Mouse (Mus musculus): ENCODE results near the gene Nipsnap1.
A peak's percentile ranks its signal among the peaks of the same experiment; 100 is the strongest.

Nipsnap1 gene

DNA sequence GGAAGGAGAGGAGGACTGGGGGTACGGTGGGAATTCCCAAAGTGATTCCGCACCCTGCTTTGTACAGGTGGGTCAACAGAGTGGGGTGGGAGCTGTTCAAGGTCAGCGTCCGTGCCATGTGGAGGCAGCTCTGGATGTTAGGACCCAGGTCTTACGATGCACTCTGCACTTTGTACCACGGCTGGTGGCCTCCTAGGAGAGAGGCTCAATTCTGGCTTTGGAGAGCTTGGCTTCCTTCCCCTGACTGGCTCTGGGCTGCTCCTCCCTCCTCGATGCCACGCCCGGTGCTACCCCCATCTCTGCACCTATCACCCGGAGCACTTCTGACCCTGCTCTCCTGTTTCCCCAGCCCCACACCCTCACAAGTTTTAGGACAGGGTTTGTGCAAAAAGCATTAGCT is 800 bp downstream of the Nipsnap1 start:
- DNase-seq, result no peak

- no peak for DNase-seq
Observed at GRCm38 (mm10) chr11:4881087-4881486, 7.3 kb downstream of the Nipsnap1 start.

GRCm38 (mm10) chr11:4882892-4883627 is 9.3 kb downstream of the Nipsnap1 start:
- no peak for DNase-seq

GRCm38 (mm10) chr11:4885385-4885903 is 11.7 kb downstream of the Nipsnap1 start:
- peak; percentile 53 to 62 for DNase-seq

GRCm38 (mm10) chr11:4886987-4887386 is 13.2 kb downstream of the Nipsnap1 start:
- no peak for DNase-seq

GRCm38 (mm10) chr11:4894848-4895816 is 21.4 kb downstream of the Nipsnap1 start, which contains the start of gene Thoc5:
Thoc5 (plus strand) TSS chr11:4895320.
- peak; percentile 78 to 83 for DNase-seq

DNA sequence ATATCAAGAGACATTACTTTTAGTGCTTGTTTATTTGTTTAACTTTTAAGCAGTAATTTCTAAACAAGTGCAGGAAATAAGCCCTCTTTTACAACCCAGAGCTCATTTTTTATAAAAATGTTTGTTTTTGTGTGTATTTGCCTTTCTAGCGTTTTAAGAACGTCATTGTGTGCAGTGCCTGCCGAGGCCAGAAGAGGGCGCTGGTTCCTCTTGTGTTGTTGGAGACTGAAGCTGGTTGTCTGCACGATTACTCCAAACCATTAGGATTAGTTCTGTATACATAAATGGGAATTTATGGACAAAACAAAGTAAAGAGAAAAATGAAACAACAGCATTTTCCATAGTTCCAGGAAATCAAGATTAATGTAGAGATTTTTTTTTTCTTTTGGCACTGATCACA is 26.7 kb downstream of the Nipsnap1 start:
- DNase-seq, result no peak

GRCm38 (mm10) chr11:4901956-4902355 is 28.2 kb downstream of the Nipsnap1 start:
- no peak for DNase-seq

GRCm38 (mm10) chr11:4906231-4906630 is 32.5 kb downstream of the Nipsnap1 start:
- DNase-seq, result no peak

DNA sequence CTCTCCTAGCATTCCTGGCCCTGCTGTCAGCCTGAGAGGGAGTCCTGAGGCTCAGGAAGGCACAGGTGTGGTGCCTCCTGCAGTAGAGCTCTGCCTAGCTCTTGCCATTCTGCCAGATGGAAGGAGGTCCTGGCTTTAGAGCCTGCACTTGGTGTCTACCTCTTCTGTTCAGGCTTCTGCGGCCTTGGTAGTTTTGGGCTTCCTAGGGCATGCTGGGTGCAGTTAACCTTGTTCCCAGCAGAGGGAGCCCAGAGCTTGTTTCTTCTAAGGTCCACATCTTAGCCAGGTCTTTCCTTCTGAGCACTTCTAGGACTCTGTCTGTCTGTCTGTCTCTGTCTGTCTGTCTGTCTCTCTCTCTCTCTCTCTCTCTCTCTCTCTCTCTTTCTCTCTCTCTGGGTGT is 42.3 kb downstream of the Nipsnap1 start:
- DNase-seq, result peak; percentile 60 to 68

DNA sequence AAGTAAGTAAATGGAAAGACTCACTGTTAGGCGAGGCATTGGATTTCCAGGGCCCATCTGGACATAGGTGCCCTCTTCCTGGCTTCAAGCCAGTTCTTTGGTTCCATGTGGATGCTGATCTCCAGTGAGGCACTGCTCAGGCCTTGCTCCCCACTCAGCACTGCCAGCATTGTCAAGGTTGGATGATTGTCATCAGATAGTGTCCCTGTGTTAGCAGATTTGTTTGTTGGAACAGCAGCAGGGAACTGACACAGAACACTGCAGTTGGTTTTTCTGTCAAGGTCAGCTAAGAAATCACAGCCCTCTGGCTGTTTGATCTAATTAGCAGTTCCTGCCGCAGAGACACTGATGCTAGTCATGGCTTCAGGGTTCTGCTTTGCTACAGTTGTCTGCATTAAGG is 47.5 kb downstream of the Nipsnap1 start:
- peak in 1 of 2 experiments; percentile 19 for DNase-seq

DNA sequence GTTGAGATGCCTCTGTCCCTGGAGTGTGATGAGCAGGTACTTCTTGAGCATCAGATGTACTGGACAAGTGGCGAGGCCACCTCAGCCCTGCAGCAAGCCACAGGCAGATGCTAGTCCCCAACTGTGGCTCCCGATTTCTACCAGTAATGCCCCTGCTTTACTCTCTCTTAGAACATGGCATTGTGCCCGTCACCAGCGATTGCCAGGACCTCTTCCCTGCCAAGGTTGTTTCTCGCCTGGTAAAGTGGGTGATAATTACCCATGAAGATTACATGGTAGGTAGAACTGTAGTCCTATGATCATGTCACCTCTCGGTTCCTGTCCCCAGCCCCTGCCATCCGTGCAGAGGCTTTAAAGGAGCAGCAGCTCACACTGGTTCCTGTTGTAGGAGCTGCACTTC is 48.0 kb downstream of the Nipsnap1 start:
- peak; percentile 12 to 16 for DNase-seq

DNA sequence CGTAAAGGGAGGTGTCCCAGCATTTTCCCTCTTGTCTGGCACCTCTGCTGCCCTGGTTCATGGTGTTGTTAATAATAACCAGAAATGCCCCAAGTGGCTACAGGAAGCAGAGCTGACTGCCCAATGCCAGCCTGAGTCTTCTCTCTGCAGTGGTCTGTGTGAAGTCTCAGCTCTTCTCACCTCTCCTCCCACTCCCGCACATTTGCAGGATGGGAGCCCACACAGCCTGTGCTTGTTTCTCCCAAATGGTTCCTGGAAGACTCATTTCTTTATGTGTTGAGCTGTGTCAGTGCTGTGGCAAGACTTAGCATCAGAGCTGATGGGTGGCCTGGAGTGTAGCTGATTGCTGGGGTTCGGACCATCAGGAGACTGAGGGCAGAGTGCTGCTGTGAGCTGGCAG is 53.5 kb downstream of the Nipsnap1 start:
- DNase-seq, result no peak

GRCm38 (mm10) chr11:4931009-4931601 is 57.4 kb downstream of the Nipsnap1 start:
- no peak for DNase-seq

- DNase-seq, result no peak
Observed at GRCm38 (mm10) chr11:4936243-4936642, 62.5 kb downstream of the Nipsnap1 start.
